Mouse (Mus musculus): ENCODE results near the gene Shld1.

Shld1 gene

DNA sequence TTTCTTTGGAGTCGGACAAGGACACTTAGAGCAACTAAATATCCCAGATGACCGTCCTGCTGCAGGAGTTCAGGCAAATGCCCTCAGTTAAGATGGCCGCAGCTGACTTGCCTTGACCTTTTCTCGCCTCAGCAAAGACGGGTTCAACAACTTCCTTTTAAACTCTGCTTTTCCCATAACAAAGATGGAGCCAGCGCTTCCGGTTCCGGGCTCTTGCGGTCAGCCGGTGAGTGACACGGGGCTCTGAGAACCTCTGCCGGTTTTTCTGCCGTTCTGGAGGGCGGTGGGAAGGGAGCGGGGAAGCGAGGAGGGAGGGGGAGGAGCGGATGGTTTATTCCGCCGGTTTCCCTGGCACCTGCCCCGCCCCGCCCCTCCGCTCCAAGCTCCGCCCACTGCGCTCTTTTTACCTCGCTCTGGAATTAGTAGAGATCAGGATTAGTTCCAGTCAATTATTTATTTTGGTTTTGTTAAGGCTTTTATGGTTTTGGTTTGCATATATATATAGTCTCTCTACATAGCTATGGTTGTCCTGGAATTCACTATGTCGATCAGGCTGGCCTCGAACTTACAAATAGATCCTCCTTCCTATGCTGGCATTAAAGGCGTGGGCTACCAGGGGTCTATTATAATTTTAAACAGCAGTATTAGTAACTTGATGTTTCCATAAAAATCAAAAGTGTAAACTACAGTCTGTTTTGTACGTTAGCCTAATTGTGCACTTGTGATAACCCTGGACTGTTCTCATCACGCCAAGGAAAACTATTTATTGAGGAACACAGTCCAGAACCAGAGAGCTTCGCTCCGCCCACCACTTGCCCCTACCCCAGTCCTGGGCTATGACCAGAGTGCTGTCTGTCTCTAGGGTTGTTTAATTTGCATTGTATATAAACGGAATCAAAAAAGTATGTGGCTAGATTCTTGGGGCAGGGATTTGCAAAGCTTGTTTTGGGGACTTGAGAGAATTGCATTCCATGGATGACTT lies at the start of gene Shld1:
TSS of gene Shld1 (plus strand) at position 176 of the 982 bp plus-strand sequence.
- DNase-seq (ENCODE audit: low spot score in 2 of 2) = peak; percentile 80 to 88

DNA sequence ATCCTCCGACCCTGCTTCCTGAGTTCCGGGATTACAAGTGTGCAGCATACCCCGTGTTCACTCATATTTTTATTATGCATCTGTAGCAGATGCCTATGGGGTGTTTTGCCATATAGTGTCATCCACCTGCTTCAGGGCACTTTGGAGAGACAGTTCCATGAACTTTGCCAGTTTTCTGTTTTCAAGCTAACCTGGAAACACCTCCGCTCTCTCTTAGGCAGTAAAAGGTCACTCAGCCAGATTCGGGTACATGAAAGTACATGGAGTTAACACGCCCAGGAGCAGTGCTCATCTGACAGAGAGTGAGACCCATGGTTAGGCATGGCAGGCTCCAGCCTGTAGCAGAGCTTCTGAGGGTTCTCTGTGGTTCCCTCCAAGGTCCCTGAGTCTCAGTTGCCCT lies 48.4 kb upstream of the Shld1 start:
- DNase-seq (ENCODE audit: low spot score in 2 of 2) = no peak

DNA sequence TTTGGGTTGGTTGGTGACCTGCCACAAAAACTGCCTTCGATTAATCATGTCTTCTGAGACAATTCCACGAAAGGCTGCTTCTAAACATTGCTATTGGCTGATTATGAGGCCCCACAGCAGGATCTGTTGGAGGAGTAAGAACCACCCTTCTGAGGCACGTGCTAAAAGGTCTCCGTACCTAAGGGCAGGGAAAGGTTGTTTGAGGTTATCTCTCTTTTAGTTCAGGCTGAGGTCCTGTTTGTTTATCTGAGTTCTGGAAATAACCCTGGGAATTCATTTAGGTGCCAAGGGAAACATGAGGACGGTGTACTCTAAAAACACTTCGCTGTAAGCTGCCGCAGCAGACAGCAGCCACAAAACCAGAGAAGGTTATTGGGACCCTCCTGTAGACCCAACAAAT lies 47.4 kb upstream of the Shld1 start:
- no peak for DNase-seq (ENCODE audit: low spot score in 2 of 2)

DNA sequence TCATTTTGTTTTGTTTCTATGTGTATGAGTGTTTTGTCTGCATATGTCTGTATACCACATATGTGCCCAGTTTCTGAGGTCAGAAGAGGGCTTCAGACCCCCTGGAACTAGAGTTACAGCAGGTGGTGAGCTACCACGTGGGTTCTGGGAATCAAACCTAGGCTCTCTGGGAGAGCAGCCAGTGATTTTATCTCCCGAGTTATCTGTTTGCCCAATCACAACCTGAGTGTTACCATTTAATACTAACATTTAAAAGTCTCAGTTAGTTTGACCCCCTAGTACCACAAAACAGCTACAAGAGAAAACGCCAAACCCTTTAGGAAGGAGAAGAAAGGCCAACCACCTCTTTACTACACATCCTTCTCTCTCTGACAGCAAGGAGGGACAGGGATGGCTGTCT lies 45.5 kb upstream of the Shld1 start:
- DNase-seq (ENCODE audit: low spot score in 2 of 2) = no peak

GRCm38 (mm10) chr2:132643161-132643560 lies 43.6 kb upstream of the Shld1 start:
- no peak for DNase-seq (ENCODE audit: low spot score in 2 of 2)

GRCm38 (mm10) chr2:132646856-132647745 lies 39.6 kb upstream of the Shld1 start:
- no peak for DNase-seq (ENCODE audit: low spot score in 2 of 2)

DNA sequence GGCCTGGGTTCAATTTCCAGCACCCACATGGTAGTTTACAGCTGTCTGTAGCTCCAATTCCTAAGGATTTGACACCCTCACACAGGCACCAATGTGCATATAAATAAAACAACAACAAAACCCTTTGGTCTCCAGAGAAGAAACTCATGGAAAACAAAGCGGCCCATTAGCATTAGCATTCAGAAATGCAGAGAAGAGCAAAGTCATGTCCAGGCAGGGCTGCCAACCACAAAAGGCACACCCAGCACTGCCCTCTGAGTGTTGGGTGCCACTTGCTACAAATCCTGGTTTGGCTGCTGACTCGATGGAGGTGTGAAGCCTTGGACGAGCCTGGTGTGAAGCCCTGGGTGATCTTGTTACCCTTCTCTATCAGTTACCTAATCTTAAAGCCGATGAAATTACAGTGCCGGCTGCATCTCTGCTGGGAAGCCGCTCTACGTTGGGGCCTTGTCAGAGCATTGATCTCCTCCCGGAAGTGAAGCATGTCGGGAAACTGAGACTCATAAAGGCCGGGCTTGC lies 37.3 kb upstream of the Shld1 start:
- no peak for DNase-seq (ENCODE audit: low spot score in 2 of 2)

GRCm38 (mm10) chr2:132650546-132650945 lies 36.2 kb upstream of the Shld1 start:
- no peak for DNase-seq (ENCODE audit: low spot score in 2 of 2)

GRCm38 (mm10) chr2:132652476-132652875 lies 34.3 kb upstream of the Shld1 start:
- no peak for DNase-seq (ENCODE audit: low spot score in 2 of 2)

- DNase-seq (ENCODE audit: low spot score in 2 of 2) = no peak
Observed at GRCm38 (mm10) chr2:132654834-132655495, 31.8 kb upstream of the Shld1 start.

- no peak for DNase-seq (ENCODE audit: low spot score in 2 of 2)
Observed at GRCm38 (mm10) chr2:132657186-132657585, 29.5 kb upstream of the Shld1 start.

DNA sequence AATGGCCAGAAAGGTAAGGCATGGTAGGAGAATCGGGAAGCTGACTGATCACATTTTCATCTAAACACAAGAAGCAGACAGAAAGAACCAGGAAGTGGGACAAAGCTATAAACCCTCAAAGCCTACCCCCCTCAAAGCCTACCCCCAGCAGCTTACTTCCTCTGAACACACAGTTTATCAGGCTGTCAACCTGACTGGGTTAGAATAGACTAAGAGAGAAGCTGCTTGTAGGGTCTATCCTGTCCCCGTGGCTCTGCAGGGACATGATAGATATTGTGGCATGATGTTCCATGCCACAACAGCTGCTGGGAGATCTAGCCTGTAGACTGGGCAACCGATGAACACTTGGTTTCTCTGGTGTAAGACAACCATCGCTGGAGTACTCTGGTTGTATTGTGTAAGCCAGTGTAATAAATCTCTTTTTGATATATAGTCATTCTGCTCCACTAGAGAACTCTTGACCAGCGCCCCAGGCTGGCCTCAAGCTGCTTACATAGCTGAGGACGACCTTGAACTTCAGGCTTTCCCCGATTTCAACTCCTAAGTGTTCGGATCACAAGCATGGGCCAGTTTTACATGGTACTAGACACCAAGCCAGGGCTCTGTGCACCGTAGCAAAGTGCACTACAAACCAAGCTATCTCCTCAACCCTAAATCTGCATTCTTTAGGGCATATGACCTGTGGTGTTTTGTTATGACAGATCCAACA lies 28.2 kb upstream of the Shld1 start:
- no peak for DNase-seq (ENCODE audit: low spot score in 2 of 2)

DNA sequence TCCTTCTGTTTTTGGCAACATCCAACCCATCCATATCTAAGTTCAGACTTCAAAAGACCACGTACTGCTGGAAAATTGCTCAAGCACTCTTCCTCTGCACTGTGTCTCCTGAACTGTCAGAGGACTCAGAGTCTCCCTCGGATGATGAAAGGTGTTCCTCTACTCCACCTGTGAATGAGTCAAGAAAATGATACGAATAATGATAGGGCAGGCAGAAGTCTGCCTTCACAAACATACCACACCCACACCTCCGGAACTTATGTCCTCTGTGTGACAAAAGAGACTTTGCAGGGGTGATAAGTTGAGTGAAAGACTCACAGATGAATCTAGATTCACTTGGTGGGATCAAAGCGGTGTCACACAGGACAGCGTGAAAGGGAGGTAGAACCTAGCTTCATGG lies 17.6 kb upstream of the Shld1 start:
- no peak for DNase-seq (ENCODE audit: low spot score in 2 of 2)

DNA sequence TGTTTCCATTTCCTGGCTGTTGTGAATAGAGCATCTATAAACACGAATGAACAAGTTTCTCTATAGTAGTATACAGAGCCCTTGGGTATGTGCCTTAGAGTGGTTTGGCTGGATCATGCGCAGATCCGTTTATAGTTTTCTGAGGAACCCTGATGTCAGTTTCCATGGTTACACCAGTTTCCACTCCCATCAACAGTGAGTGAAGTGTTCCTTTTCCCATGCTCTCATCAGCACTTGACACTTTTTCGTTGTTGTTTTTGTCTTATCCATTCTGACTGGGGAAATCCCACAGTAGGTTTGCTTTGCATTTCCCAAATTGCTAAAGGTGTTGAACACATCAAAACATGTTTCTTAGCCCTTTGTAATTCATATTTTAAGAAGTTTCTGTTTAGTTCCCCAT lies 16.4 kb upstream of the Shld1 start:
- no peak for DNase-seq (ENCODE audit: low spot score in 2 of 2)

DNA sequence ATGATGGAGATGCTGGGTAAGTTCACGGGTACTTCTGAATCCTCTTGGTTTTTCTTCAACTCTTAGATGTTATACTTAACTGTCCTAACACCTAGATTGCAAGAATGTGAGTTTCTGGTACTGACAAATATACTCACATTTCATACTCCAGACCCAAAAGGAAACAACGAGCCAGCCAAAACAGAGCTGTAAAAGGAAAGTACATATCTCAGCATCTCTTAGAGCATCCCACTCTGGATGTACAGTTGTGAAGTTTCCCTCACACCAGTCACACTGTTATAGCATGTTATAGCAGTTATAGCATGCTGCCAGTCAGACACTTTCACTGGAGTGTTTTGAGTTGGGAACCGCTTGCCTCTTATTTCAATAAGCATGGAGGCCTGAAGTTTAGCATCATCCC lies 14.6 kb upstream of the Shld1 start:
- DNase-seq (ENCODE audit: low spot score in 2 of 2) = no peak

- no peak for DNase-seq (ENCODE audit: low spot score in 2 of 2)
Observed at GRCm38 (mm10) chr2:132676111-132676510, 10.6 kb upstream of the Shld1 start.

DNA sequence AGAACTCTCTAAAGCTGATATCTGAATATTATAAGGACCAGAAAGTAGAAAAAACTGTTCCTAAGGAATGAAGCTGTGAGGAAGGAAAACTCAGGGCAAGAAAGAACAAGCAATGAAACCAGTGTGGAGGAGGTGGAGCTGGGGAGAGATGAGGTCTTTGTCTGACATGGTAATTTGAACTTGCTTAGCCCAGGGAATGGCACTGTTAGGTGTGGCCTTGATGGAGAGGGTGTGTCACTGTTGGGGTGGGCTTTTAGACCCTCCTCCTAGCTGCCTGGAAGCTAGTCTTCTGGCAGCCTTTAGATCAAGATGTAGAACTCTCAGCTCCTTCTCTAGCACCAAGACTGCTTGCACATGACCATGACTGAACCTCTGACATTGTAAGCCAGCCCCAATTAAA lies 1.7 kb upstream of the Shld1 start:
- no peak for DNase-seq (ENCODE audit: low spot score in 2 of 2)

- no peak for DNase-seq (ENCODE audit: low spot score in 2 of 2)
Observed at GRCm38 (mm10) chr2:132688611-132689021, 1.9 kb downstream of the Shld1 start.

DNA sequence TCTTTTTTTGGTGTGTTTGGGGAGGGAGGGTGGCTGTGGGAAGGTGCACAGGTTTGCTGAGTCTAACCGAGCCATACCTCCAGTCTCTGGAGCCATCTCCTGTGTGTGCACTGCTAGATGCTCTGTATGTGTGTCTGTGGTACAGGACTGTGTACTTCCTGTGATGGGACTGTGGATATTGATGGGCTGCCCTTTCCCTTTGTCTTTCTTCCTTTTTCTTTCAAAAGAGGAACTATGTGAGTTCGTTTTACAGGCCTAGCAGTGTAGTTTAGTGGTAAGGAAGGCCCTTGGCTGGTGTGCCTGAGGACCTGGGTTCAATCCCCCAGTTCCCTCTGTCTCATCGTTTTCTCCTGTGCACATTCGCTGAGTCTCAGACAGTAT lies 2.4 kb downstream of the Shld1 start:
- no peak for DNase-seq (ENCODE audit: low spot score in 2 of 2)

DNA sequence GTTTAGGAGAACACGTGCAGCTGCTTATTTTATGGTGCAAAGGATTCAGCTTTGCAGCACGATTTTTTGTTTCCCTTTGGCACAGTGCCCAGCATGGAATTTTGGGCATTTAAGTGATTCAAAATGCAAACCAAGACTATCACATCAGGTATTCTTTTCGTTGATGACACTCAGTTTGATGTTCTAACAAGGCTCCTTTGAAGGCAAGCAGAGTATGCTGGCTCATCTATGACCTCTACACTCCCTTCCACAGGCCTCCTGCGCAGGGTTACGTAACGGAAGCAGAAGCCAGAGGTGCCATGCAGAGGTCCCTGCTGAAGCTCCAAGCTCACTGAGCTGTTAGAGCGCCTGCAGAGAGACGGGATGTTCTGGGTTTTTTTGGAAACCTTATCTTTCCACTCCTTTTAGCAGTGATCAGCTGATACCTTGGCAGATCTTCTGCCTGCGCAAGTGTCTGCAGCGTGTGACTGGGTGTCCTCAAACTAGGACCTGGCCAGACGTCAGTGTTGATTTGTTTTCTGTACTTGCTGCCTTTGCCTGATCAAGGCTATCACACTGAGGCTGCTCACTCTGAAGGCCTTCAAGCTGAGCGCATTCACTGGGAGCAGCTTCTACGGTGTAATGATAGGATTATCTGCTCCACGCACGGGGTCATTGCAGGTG lies 3.0 kb downstream of the Shld1 start:
- DNase-seq (ENCODE audit: low spot score in 2 of 2) = peak; percentile 43

DNA sequence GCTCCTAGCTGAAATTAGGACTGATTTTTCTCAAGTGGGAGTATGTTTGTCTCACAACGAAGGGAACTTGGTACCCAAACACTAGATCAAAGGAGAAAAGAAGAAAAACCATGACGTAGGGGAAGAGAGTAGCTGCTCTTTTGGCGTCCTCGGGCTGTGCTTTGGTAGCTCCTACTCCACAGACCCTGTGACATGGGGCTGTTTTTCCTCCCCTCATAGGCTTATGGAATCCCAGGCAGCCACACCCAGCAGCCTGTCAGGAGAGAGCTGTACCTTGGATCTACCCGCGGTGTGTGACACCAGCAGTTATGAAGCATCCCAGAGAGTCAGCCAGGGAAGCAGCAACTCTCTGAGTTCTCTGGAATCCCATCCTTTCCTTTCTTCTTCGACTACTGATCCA lies 5.0 kb downstream of the Shld1 start:
- no peak for DNase-seq (ENCODE audit: low spot score in 2 of 2)
